Mouse (Mus musculus): ENCODE measurements at regions not wholly inside any gene's neighbourhood (a gene's known extent, or its start where the extent isn't known, plus 50 kb on each side); places are given as distances from the start of the nearest gene placed in this dataset.

DNA sequence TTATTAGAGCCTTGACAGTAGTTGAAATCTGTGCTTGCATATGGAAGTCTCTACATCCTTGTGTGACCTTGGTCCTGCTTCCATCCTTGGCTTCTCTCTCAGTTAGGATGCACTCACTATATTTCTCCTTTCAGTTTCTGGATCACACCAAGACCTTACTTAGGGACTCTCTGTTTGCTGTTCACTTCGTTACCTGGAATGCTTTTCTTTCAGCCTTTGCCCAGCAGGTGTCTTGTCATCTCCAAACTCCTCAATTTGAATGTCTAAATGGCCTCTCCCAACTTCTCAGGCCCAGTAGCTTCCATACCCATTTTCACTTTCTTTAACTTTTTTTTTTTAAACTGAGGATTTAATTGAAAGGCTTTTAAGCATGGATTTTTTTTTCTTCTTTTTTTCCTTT, 74.0 kb upstream of the Igfbp7 start:
- no peak for ATAC-seq

DNA sequence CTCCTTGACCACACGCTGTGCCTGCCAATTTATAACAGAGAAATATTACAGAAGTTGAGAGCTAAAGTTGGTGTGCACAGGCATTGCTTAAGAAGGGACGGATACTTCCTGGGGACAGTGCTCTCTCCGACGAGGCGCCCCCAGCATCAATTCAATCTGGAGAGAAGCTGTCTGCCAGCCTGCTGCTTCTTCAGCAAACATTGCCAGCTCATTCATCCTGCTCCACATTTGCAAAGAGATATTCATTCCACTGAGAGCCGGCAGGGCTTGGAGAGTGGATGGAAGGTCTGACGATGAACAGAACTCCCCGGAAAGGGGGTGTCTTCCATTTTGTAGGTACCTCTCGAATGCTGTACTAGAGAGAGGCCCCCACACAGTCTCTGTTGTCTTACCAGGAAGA, 70.0 kb upstream of the Igfbp7 start:
- no peaks in the 10 kb centered on the region for H3K9me3 ChIP-seq (ENCODE audit: low read length)
- no peaks in the 10 kb centered on the region for H3K27me3 ChIP-seq (ENCODE audit: insufficient read depth, low read length)
- no peak overlapping the region for H3K27ac ChIP-seq
- H3K4me1 ChIP-seq (ENCODE audit: insufficient read depth, low read length), result no peaks in the 10 kb centered on the region
- ATAC-seq (no peak), DNase-seq (ENCODE audit: low spot score) (peak; percentile 35)
- no peak overlapping the region for H3K4me2 ChIP-seq (ENCODE audit: low read depth, low read length)
- no peak for TF ChIP-seq CTCF (IDR thresholded peaks at IDR 0.05; ENCODE audit: low read depth)
- 52% methylated on average over 9 of the region's 9 CpGs for WGBS
- H3K36me3 ChIP-seq (ENCODE audit: insufficient read depth, low read length), result no peaks in the 10 kb centered on the region
- H3K4me3 ChIP-seq (ENCODE audit: low read length), result no peak overlapping the region
- H3K9ac ChIP-seq (replicated peaks; ENCODE audit: low read length), result no peak overlapping the region

More for the DNA sequence above, 74.0 kb upstream of the Igfbp7 start:
- Histone ChIP-seq H3K4me3 (ENCODE audit: low read length) (no peak overlapping the region), H3K27me3 (ENCODE audit: insufficient read depth, low read length) (no peaks in the 10 kb centered on the region), H3K36me3 (ENCODE audit: insufficient read depth, low read length) (no peaks in the 10 kb centered on the region), H3K9ac (replicated peaks; ENCODE audit: low read length) (no peak overlapping the region), H3K27ac (no peak overlapping the region), H3K9me3 (ENCODE audit: low read length) (no peaks in the 10 kb centered on the region), H3K4me2 (ENCODE audit: low read depth, low read length) (no peak overlapping the region), H3K4me1 (ENCODE audit: insufficient read depth, low read length) (no peaks in the 10 kb centered on the region)
- DNase-seq (ENCODE audit: low spot score), result no peak
- 54% methylated on average over 1 of the region's 1 CpGs for WGBS
- no peak for TF ChIP-seq CTCF (IDR thresholded peaks at IDR 0.05; ENCODE audit: low read depth)

DNA sequence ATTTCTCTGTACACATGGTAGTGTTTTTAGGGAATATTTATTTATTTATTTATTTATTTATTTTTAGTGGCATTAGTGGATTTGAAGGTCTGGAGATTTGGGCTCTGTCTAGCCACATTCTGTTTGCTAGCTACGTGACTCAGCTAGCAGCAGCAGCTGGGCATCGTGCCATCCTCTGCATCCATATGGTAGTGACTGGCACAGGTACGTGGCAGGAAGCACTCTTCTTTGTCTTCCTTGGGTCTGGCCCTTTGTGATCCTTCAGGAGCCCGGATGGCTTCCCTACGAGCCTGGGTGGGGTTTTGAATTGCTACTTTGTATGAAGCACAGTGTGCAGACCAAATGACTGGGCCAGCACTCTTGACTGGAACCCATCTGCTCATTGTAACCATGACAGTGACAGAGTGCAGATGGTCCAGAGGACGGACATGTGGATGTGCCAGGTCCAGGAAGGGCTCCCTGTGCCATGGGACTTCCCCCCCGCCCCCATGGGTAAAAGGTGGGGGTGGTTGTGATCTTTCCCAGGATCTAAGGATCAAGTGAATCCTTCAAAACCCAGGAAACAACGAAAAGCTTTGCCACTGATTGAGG, 66.2 kb upstream of the Igfbp7 start:
- DNase-seq (ENCODE audit: low spot score) (peak; percentile 34), ATAC-seq (peak; percentile 65; the same call in 1 of the 2 replicates)
- H3K4me1 ChIP-seq (ENCODE audit: insufficient read depth, low read length), result no peaks in the 10 kb centered on the region
- no peaks in the 10 kb centered on the region for H3K9me3 ChIP-seq (ENCODE audit: low read length)
- H3K36me3 ChIP-seq (ENCODE audit: insufficient read depth, low read length), result no peaks in the 10 kb centered on the region
- WGBS, result 48% methylated on average over 8 of the region's 8 CpGs
- H3K4me2 ChIP-seq (ENCODE audit: low read depth, low read length), result no peak overlapping the region
- H3K9ac ChIP-seq (replicated peaks; ENCODE audit: low read length), result no peak overlapping the region
- no peaks in the 10 kb centered on the region for H3K27me3 ChIP-seq (ENCODE audit: insufficient read depth, low read length)
- TF ChIP-seq CTCF (IDR thresholded peaks at IDR 0.05; ENCODE audit: low read depth), result no peak
- no peak overlapping the region for H3K27ac ChIP-seq
- no peak overlapping the region for H3K4me3 ChIP-seq (ENCODE audit: low read length)

- H3K36me3 ChIP-seq (ENCODE audit: insufficient read depth, low read length), result no peaks in the 10 kb centered on the region
- H3K4me3 ChIP-seq (ENCODE audit: low read length), result no peak overlapping the region
- ATAC-seq (no peak), DNase-seq (ENCODE audit: low spot score) (no peak)
- no peak overlapping the region for H3K27ac ChIP-seq
- H3K9me3 ChIP-seq (ENCODE audit: low read length), result no peaks in the 10 kb centered on the region
- 80% methylated on average over 15 of the region's 15 CpGs for WGBS
- TF ChIP-seq CTCF (IDR thresholded peaks at IDR 0.05; ENCODE audit: low read depth), result no peak
- H3K4me2 ChIP-seq (ENCODE audit: low read depth, low read length), result no peak overlapping the region
- no peaks in the 10 kb centered on the region for H3K27me3 ChIP-seq (ENCODE audit: insufficient read depth, low read length)
- H3K9ac ChIP-seq (replicated peaks; ENCODE audit: low read length), result no peak overlapping the region
- H3K4me1 ChIP-seq (ENCODE audit: insufficient read depth, low read length), result no peaks in the 10 kb centered on the region
These were observed 61.5 kb upstream of the Igfbp7 start for GRCm38 (mm10) chr5:77469236-77469766.

DNA sequence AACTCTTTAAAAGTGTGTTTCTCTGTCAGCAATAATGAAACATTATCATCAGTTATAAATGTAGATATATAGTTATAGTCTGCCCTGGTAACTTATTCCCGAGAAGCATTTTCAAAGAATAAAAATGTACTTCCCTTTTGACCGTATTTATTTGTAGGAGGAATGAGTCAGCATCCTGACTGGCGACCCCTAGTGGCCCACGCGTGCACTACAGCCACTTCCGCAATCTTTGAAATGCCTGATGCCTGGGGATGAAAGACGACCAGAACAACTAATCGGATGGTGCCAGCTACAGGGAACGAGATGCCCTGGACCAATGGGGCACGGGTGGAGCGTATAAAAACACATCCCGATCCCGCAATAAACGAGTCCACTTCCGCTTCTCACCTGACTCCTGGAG, 60.6 kb upstream of the Igfbp7 start:
- no peak overlapping the region for H3K4me2 ChIP-seq (ENCODE audit: low read depth, low read length)
- TF ChIP-seq CTCF (IDR thresholded peaks at IDR 0.05; ENCODE audit: low read depth), result peak; percentile 77
- no peak for ATAC-seq

GRCm38 (mm10) chr5:77464851-77465548, 57.2 kb upstream of the Igfbp7 start:
- peak; percentile 69 for TF ChIP-seq CTCF (IDR thresholded peaks at IDR 0.05; ENCODE audit: low read depth)
- Histone ChIP-seq H3K27ac (no peak overlapping the region), H3K4me3 (ENCODE audit: low read length) (no peak overlapping the region), H3K4me1 (ENCODE audit: insufficient read depth, low read length) (no peaks in the 10 kb centered on the region), H3K27me3 (ENCODE audit: insufficient read depth, low read length) (no peaks in the 10 kb centered on the region), H3K36me3 (ENCODE audit: insufficient read depth, low read length) (no peaks in the 10 kb centered on the region), H3K9ac (replicated peaks; ENCODE audit: low read length) (no peak overlapping the region), H3K4me2 (ENCODE audit: low read depth, low read length) (no peak overlapping the region), H3K9me3 (ENCODE audit: low read length) (no peaks in the 10 kb centered on the region)
- no peak for ATAC-seq
- DNase-seq (ENCODE audit: low spot score), result peak; percentile 50
- 65% methylated on average over 19 of the region's 19 CpGs for WGBS

More for the DNA sequence above, 60.6 kb upstream of the Igfbp7 start:
- Histone ChIP-seq H3K4me1 (ENCODE audit: insufficient read depth, low read length) (no peaks in the 10 kb centered on the region), H3K27me3 (ENCODE audit: insufficient read depth, low read length) (no peaks in the 10 kb centered on the region), H3K4me3 (ENCODE audit: low read length) (no peak overlapping the region), H3K9me3 (ENCODE audit: low read length) (no peaks in the 10 kb centered on the region), H3K9ac (replicated peaks; ENCODE audit: low read length) (no peak overlapping the region), H3K36me3 (ENCODE audit: insufficient read depth, low read length) (no peaks in the 10 kb centered on the region), H3K27ac (no peak overlapping the region)
- 63% methylated on average over 15 of the region's 15 CpGs for WGBS
- DNase-seq (ENCODE audit: low spot score), result no peak

Data from hindbrain, postnatal 0 days (tissue).